Mouse (Mus musculus) E14TG2a.4 (cell line): Measurements from ENCODE around the gene Cela2a.

Experiments
- CTCF ChIP-seq: conservative IDR thresholded peaks from 2 replicates; pipeline ENCODE4 v1.5.1; 2014; ENCODE audit warnings: low read length
- NANOG ChIP-seq: IDR thresholded peaks from 2 replicates; pipeline ENCODE4 v1.6.1; 2014; ENCODE audit warnings: borderline replicate concordance, low read length, mixed read lengths

GRCm38 (mm10) chr4:141787462-141787861, 38.5 kb downstream of the Cela2a start:
- no peak for TF ChIP-seq NANOG
- no peak for TF ChIP-seq CTCF
